Mouse (Mus musculus) NIH3T3 (cell line): ENCODE results near the gene Ick.

ENCODE experiments used
- DNase-seq: peaks from one replicate; pipeline ENCODE4 v3.0.0-alpha.2; 2012; ENCODE audit warnings: low read depth

Ick gene

DNA sequence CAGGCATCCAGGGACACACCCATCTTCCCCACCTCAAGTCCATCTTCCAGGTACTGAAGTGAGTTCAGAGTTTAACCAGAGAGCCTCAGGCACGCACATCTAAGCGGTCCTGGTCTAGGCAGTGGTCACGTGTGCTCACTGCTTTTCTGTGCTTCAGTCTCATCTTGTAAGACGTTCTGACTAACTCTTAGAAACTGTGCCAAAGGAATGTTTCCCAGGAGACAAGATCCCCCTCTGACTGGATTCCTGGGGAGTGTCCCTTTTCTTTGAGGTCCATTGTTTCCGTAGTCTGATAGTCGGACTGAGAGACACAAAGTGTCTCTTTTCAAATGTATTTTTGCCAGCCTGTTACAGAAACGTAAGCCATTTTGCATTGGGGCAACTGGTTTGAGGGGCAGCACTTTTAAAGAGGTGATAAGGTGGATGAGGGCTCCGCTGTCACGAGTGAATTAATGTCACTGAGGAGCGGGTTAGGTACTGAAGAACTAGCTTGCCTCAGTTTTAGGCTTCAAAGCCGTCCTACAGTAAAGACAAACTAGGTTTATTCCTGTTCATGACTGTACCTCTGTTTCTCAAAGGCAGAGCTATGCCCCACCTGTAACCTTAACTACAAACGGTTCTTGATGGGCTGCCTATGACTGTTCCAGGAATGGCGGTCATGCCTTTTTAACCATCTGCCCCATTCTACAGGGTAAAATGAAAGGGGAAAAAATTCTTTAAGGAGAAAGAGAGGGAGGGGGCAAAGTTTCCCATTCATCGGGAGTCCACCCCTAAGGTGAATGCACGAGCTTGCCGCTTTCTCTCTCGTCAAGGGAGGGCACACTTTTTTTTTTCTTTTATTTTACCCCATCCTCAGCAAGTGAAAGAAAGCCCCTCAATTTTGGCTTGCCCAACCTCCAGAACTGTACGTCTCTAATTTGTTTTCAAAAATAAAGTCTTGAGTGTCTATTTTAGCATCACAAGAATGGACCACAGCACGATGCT is 82.0 kb downstream of the Ick start:
- peak; percentile 75 for DNase-seq

DNA sequence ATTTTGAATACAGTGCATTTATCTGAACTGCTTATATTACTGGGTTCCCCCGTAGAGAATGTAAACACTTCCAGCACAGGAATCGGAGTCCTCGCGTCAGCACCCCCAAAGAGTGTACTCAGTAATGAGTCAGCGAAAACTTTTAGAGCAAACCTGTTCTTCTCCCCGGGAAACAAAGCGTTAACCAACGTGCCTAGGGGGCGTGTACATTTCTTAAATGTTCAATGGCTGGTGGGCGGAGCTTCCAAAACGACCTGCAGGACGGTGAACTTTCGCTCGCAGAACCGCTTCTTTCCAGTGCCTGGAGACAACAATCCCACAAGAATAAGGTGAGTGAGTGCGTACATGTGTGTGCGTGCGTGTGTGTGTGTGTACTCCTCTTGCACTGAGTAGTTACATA is 82.7 kb downstream of the Ick start:
- peak; percentile 86 for DNase-seq

DNA sequence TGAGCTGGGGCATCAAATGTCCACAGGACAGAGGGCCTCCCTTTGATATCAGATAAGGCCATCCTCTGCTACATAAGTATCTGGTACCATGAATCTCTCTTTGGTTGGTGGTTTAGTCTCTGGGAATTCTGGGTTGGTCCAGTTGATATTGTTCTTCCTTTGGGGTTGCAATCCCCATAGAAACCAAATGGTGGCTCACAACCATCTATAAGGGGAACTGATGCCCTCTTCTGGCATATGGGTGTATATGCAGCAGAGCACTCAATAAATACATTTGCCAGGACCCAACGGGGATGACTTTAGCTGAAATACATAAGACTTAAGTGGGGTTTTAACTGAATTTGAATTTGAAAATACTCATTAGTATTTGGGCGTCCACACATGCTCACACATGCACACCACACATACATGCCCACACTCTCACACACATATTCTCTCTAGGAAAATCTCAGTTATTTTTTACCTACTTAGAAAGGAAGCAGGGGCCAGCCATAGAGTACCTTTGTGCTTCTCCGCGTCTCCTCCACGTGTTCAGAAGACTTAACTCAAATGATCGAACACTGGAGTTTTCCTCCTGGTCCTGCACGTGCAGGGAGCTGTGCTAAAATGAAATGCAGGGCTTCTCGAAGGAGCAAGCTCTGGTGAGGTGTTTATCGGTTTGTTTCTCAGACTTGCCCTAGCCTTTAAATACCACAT is 85.1 kb downstream of the Ick start:
- DNase-seq: peak; percentile 80

DNA sequence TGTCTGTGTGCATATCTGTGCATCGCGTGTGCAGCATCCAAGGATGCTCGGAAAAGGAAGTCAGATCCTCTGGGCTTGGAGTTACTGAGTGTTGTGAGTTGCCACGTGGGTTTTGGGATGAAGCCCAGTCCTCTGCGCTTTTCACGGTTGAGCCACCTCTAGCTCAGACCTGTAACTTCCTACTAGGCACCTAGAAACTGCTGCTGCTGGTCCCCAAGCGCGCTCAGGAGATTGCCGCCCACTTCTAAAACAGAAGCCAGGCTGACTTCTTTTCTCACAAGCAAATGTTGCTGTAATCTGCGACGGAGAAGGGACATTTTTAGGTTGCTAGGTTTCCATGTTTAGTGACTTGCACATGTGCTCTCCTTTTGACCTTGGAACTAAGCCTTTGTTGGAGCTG is 86.0 kb downstream of the Ick start:
- no peak for DNase-seq

DNA sequence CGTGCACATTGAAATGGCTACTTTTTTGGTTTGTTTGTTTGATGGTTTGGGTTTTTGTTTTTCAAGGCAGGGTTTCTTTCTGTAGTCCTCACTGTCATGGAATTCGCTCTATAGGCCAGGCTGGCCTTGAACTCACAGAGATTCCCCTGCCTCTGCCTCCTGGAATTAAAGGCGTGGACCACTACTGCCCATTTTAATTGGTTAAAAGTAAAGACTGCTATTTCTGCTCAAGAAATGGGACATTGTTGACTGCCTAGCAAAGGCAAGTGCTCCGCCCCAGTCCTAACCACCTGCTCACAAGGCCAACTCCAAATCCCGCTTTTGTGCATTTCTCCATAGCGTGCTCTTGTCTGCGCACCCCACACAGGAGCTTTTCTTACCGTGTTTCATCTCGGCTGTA is 88.8 kb downstream of the Ick start:
- no peak for DNase-seq

DNA sequence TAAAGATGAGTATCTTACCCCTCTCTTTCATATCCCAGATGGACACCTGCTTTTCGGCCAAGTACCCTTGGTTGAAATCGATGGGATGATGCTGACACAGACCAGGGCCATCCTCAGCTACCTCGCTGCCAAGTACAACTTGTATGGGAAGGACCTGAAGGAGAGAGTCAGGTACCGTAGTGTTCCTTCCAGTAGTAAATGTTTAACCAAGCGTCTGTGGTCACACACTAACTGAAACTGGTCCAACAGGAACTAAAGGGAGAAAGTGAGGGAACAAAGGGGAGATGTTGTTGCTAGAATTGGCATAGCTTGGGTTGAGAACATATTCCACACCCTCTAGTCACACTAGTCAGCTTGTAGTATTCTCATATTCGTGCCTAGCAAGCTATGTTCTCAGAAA is 95.2 kb downstream of the Ick start:
- DNase-seq: no peak

DNA sequence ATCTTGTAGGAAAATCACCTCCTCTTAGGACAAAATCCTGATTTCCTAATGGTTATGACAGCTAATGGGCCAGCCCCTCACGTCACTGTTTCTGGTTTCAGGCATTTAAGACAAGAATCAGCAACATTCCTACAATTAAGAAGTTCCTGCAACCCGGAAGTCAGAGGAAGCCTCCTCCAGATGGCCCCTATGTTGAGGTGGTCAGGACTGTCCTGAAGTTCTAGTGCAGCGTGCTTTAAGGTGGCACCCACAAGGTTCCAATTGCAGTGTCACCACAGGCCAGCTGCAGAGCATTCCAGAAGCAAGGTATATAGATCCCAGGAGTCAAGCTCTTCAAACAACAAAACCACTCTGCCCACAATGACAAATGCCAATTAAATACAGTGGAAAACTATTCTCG is 100.0 kb downstream of the Ick start:
- no peak for DNase-seq

DNA sequence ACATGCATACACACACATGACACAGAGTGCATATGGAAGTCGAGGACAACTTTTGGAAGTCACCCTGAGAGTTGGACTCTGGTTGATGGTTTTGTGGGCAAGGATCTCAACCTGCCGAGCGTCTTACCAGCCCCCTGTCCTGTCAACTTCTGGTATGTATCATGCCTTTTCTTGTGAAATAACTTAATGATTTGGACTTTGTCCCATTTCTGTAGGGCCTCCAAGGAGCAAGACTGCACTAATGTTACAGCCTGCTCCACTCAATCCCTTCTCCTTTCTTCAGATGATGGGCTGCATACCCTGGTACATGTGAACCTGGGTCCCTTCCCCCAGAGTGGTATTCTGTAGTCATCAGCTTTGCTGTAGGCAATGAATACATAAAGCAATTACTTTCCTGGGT is 101.1 kb downstream of the Ick start:
- DNase-seq: no peak

DNA sequence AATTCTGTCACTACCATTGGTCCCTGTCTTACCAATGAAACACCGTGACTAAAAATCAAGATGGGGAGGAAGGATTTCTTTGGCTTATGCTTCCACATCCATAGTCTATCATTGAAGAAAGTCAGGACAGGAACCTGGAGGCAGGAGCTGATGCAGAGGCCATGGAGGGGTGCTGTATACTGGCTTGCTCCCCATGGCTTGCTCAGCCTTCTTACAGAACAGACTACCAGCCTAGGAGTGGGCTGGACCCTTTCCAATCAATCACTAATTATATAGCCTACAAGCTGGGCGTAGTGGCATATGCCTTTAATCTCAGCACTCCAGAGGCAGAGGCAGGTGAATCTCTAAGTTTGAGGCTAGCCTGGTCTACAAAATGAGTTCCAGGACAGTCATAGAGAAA is 101.8 kb downstream of the Ick start:
- no peak for DNase-seq

DNA sequence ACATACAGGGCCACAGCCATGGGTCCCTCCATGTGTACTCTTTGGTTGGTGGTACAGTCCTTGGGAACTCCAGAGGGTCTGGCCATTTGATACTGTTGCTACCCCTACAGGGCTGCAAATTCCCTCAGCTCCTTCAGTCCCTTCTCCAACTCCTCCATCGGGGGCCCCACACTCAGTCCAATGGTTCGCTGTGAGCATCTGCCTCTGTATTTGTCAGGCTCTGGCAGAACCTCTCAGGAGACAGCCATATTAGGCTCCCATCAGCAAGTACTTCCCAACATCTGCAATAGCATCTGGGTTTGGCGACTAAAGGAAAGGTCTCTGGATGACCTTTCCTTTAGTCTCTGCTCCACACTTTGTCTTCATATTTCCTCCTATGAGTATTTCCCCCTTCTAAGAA is 102.5 kb downstream of the Ick start:
- no peak for DNase-seq

DNA sequence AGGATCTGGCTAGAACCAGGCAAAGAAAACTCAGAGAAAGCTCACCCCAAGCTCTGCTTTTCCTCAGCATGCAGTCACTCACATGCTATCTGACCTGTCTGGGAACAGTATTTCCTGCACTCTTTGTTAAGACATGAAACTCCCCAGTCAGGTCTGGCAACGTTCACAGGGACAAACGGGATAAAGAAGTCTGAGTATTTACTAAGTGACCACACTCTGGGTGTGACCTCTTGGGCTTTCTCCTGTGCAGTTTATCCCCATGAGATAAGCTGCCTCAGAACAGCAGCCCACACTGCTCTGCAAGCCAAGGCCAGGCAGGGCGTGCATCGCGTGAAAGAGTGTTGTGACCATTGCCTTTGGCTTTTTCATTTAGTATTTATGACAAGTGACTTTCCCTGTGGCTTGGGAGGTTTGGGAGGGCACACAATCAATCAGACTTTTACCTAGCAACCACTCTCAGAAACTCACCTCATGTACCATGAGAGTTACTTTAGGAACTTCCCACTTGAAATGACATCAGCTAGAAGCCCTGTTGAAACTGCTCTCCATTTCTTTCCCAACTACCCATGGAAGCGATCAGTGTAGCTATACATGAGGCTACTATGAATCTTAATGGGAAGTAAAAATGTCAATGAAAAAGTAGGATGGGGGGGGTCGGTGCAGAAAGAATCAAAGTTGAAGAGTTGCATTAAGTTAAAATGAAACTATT is 103.5 kb downstream of the Ick start:
- peak; percentile 14 for DNase-seq

DNA sequence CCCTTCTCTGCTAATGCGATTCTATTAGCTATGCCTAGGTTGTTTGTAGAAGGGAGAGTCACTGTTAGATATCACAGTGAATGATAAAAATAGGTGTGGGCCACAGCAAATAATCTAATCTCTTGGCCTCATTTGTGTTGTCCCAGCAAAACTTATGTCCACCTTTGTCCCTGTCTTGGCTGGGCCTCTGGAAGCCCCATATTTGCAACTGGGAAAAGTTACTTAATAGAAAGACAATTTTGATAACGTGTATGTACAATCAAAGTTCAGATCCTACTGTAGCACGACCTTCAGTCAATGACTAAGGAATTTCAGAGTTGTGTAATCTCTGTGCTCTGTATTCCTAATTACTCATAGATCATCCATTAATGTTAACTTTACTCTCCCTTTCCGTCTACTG is 108.1 kb downstream of the Ick start:
- DNase-seq: no peak
